Mouse (Mus musculus) forebrain, embryonic 10.5 days (tissue): ENCODE data around the gene Dhx34. TPM values are rescaled to one million over a fixed set of nuclear protein-coding genes. Genes with fewer than 3 reads are reported as not detected.
A peak's percentile ranks its signal among the peaks of the same experiment; 100 is the strongest.

Source experiments
- DNase-seq: peaks from one replicate; pipeline ENCODE4 v3.0.0-alpha.2; 2017; ENCODE audit warnings: low spot score; ENCODE audit errors: extremely low spot score
- H3K27ac ChIP-seq: fragments of 300-500 bp; sonication (generic); 2 replicates; pipeline ENCODE4 v1.5.1; 2016; ENCODE audit warnings: mild to moderate bottlenecking
- H3K27me3 ChIP-seq: fragments of 300-500 bp; sonication (generic); 2 replicates; pipeline ENCODE4 v1.6.1; 2016; ENCODE audit warnings: mild to moderate bottlenecking; ENCODE audit not compliant: poor library complexity, severe bottlenecking
- H3K36me3 ChIP-seq: fragments of 300-500 bp; sonication (generic); replicated peaks from 2 replicates; pipeline ENCODE4 v1.6.1; 2016; ENCODE audit warnings: mild to moderate bottlenecking, moderate library complexity
- H3K4me1 ChIP-seq: fragments of 300-500 bp; sonication (generic); 2 replicates; pipeline ENCODE4 v1.6.1; 2016
- H3K4me3 ChIP-seq: fragments of 300-500 bp; sonication (generic); 2 replicates; pipeline ENCODE4 v1.5.1; 2016; ENCODE audit warnings: mild to moderate bottlenecking, moderate library complexity
- H3K9me3 ChIP-seq: fragments of 300-500 bp; sonication (generic); 2 replicates; pipeline ENCODE4 v1.6.1; 2016; ENCODE audit warnings: mild to moderate bottlenecking, moderate library complexity
- WGBS: fragments of 180-500 bp; shearing (Covaris S2); methylation state at CpG from one replicate; pipeline ENCODE4 v1.1.7; 2016; 5-methylcytosine and 5-hydroxymethylcytosine counted together
- polyA plus RNA-seq: library from polyadenylated mRNA; unstranded; fragments of >200 nt; fragmentation: Nextera tagmentation; extraction: Ambion mirVana; gene quantifications from 2 replicates; pipeline ENCODE4 v1.2.1, GENCODE M21; 2016

The Dhx34 gene
- polyA plus RNA-seq, 1 experiment from 2014 or later = 21.2 TPM

GRCm38 (mm10) chr7:16207076-16207475 lies 14.8 kb downstream of the Dhx34 start:
- H3K27me3 ChIP-seq = no peaks in the 10 kb centered on the region
- no peaks in the 10 kb centered on the region for H3K9me3 ChIP-seq
- WGBS = 89% methylated on average over 7 of the region's 7 CpGs
- DNase-seq = no peak
- H3K4me1 ChIP-seq = no peaks in the 10 kb centered on the region
- H3K27ac ChIP-seq = no peak overlapping the region
- no peak overlapping the region for H3K4me3 ChIP-seq
- H3K36me3 ChIP-seq = peaks cover 92% of the 10 kb centered on the region

GRCm38 (mm10) chr7:16204791-16205190 lies 17.0 kb downstream of the Dhx34 start:
- Histone ChIP-seq H3K27me3 (no peaks in the 10 kb centered on the region), H3K9me3 (no peaks in the 10 kb centered on the region), H3K36me3 (peaks cover 93% of the 10 kb centered on the region), H3K27ac (no peak overlapping the region), H3K4me1 (no peaks in the 10 kb centered on the region), H3K4me3 (no peak overlapping the region)
- no peak for DNase-seq
- 81% methylated on average over 9 of the region's 9 CpGs for WGBS

DNA sequence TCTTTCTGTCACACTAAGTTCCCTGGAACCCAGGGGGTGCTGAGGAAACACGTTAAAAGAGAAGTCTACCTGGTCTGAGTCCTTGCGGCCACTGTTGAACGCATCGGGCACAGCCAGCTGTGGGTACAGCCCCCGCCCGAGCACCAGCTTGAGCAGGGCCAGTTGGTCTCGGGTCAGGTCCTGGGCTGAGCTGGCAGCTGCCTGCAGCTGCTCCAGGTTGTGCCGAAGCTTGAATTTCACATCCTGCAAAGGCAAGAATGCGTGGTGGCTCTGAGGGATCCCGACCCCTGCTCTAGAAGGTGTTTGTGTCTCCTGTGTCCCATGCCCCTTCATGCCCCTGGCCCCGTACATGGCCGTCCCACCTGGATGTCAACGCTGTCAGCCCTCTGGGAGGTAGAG lies 18.3 kb downstream of the Dhx34 start:
- DNase-seq = no peak
- WGBS = 93% methylated on average over 13 of the region's 13 CpGs
- Histone ChIP-seq H3K4me1 (no peaks in the 10 kb centered on the region), H3K36me3 (peaks cover 93% of the 10 kb centered on the region), H3K27me3 (no peaks in the 10 kb centered on the region), H3K4me3 (no peak overlapping the region), H3K9me3 (no peaks in the 10 kb centered on the region), H3K27ac (no peak overlapping the region)

GRCm38 (mm10) chr7:16202756-16203504 lies 18.9 kb downstream of the Dhx34 start:
- no peak for DNase-seq
- no peaks in the 10 kb centered on the region for H3K27me3 ChIP-seq
- no peaks in the 10 kb centered on the region for H3K4me1 ChIP-seq
- no peaks in the 10 kb centered on the region for H3K9me3 ChIP-seq
- peaks cover 95% of the 10 kb centered on the region for H3K36me3 ChIP-seq
- 86% methylated on average over 15 of the region's 15 CpGs for WGBS
- no peak overlapping the region for H3K4me3 ChIP-seq
- no peak overlapping the region for H3K27ac ChIP-seq

- WGBS = 93% methylated on average over 6 of the region's 6 CpGs
- H3K27me3 ChIP-seq = no peaks in the 10 kb centered on the region
- 0 out of 2 replicates have a peak, but pooled peaks cover 4% of the 10 kb centered on the region for H3K4me1 ChIP-seq
- no peak overlapping the region for H3K27ac ChIP-seq
- no peak for DNase-seq
- no peak overlapping the region for H3K4me3 ChIP-seq
- peaks cover 100% of the 10 kb centered on the region for H3K36me3 ChIP-seq
- no peaks in the 10 kb centered on the region for H3K9me3 ChIP-seq
Observed at GRCm38 (mm10) chr7:16201136-16201535, 20.7 kb downstream of the Dhx34 start.

DNA sequence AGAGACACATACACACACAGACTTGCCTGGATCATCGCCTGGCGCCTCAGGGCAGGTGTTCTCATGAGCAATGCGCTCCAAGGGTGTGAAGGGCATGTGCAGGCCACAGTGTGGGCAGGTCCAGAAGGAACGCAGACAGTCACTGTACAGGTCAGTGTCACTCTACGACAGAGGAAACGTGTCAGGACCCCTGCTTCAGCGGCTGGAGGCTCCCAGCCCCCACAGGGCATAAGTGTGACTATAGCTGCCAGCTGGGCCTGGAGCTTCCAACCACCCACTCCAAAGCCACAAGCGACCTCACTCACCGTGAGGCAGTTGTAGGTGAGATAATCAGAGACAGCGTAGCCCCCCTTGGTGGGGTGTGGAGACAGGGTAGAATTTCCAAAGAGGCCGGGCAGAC lies 23.3 kb downstream of the Dhx34 start:
- peaks cover 83% of the 10 kb centered on the region for H3K36me3 ChIP-seq
- 92% methylated on average over 11 of the region's 11 CpGs for WGBS

DNA sequence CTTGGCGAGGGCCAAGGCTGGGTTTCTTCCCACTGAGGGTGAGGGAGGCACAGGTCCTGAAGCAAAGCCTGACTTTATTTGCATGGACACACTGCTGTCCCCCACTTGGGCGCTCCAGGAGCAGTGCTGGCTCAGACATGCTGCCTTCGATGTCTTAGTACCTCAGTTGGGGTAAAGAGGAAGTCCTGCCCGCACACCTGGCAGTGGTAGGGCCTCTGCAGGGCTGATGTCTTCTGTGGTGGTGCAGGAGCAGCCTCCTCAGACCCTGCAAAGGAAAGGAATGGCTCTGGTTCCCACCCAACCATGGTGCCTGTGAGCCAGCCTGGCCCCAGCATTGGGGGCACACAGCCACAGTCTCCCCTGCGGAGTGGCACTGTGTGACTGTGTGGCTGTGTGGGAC lies 24.7 kb downstream of the Dhx34 start:
- Histone ChIP-seq H3K36me3 (peaks cover 70% of the 10 kb centered on the region), H3K27me3 (no peaks in the 10 kb centered on the region), H3K4me3 (no peak overlapping the region), H3K27ac (0 out of 2 replicates have a peak overlapping the region, but pooled peaks have one; percentile 25), H3K4me1 (0 out of 2 replicates have a peak, but pooled peaks cover 4% of the 10 kb centered on the region), H3K9me3 (no peaks in the 10 kb centered on the region)
- no peak for DNase-seq
- WGBS = 83% methylated on average over 5 of the region's 5 CpGs

More for the DNA sequence above, 23.3 kb downstream of the Dhx34 start:
- no peak for DNase-seq
- Histone ChIP-seq H3K9me3 (no peaks in the 10 kb centered on the region), H3K4me3 (no peak overlapping the region), H3K27ac (no peak overlapping the region), H3K4me1 (0 out of 2 replicates have a peak, but pooled peaks cover 4% of the 10 kb centered on the region), H3K27me3 (no peaks in the 10 kb centered on the region)

GRCm38 (mm10) chr7:16196616-16197015 lies 25.2 kb downstream of the Dhx34 start:
- Histone ChIP-seq H3K4me3 (no peak overlapping the region), H3K27ac (no peak overlapping the region), H3K4me1 (0 out of 2 replicates have a peak, but pooled peaks cover 4% of the 10 kb centered on the region), H3K27me3 (no peaks in the 10 kb centered on the region), H3K36me3 (peaks cover 64% of the 10 kb centered on the region), H3K9me3 (no peaks in the 10 kb centered on the region)
- WGBS = 84% methylated on average over 6 of the region's 6 CpGs
- DNase-seq = no peak

- Histone ChIP-seq H3K27me3 (0 out of 2 replicates have a peak, but pooled peaks cover 5% of the 10 kb centered on the region), H3K4me1 (0 out of 2 replicates have a peak, but pooled peaks cover 4% of the 10 kb centered on the region), H3K4me3 (no peak overlapping the region), H3K9me3 (no peaks in the 10 kb centered on the region), H3K27ac (no peak overlapping the region), H3K36me3 (peaks cover 35% of the 10 kb centered on the region)
- no peak for DNase-seq
- 65% methylated on average over 3 of the region's 3 CpGs for WGBS
Observed at GRCm38 (mm10) chr7:16193702-16194101, 28.1 kb downstream of the Dhx34 start.

DNA sequence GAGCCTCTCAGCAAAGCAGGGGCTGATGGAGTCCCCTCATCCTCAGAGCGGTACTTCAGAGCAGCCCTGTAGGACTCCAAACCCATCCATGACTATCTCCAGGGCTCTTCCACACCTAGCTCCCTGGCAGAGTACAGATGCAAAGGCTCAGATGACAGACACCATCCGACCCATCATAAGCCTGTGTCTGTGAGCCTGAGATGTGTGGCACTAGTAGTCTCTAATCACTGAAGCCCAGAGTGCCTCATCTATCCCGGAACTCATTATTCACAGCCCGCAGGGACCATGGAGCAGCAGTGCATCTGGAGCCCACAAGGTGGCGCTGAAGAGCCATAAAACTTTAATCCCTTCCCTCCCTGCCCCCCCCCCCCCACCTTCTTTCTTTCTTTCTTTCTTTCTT lies 29.5 kb downstream of the Dhx34 start:
- H3K4me3 ChIP-seq = no peak overlapping the region
- WGBS = 19% methylated on average over 5 of the region's 5 CpGs
- peak; percentile 67 for DNase-seq
- no peaks in the 10 kb centered on the region for H3K9me3 ChIP-seq
- 0 out of 2 replicates have a peak, but pooled peaks cover 4% of the 10 kb centered on the region for H3K4me1 ChIP-seq
- peaks cover 21% of the 10 kb centered on the region for H3K36me3 ChIP-seq
- 0 out of 2 replicates have a peak, but pooled peaks cover 5% of the 10 kb centered on the region for H3K27me3 ChIP-seq
- H3K27ac ChIP-seq = no peak overlapping the region

DNA sequence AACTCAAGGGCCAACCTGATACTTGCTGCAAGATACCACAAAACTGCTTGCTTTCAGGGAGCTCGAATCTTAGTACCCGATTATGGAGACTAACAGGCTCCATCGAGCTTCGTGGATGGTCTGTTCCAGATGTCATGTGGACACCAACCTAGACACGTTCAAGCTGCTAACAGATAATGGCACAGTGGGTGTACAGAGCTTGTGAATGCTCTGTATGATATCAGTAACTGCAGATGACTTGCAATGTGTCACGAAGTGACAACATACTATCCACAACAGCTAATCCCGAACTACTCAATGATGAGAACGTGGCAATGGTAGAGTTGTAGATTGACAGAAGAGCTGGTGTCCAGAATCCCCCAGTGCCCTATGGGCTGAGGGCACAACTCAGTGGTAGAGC lies 34.3 kb downstream of the Dhx34 start:
- 0 out of 2 replicates have a peak, but pooled peaks cover 5% of the 10 kb centered on the region for H3K27me3 ChIP-seq
- WGBS = 85% methylated on average over 8 of the region's 8 CpGs

GRCm38 (mm10) chr7:16183663-16184062 lies 38.2 kb downstream of the Dhx34 start:
- WGBS = 27% methylated on average over 8 of the region's 8 CpGs
- no peaks in the 10 kb centered on the region for H3K27me3 ChIP-seq
- H3K4me1 ChIP-seq = no peaks in the 10 kb centered on the region
- no peak overlapping the region for H3K4me3 ChIP-seq
- H3K27ac ChIP-seq = no peak overlapping the region
- peak; percentile 34 for DNase-seq
- H3K9me3 ChIP-seq = no peaks in the 10 kb centered on the region
- H3K36me3 ChIP-seq = peaks cover 47% of the 10 kb centered on the region

More for the DNA sequence above, 34.3 kb downstream of the Dhx34 start:
- no peaks in the 10 kb centered on the region for H3K4me1 ChIP-seq
- H3K4me3 ChIP-seq = no peak overlapping the region
- H3K27ac ChIP-seq = no peak overlapping the region
- H3K9me3 ChIP-seq = no peaks in the 10 kb centered on the region
- H3K36me3 ChIP-seq = peaks cover 21% of the 10 kb centered on the region
- DNase-seq = no peak

GRCm38 (mm10) chr7:16178114-16178513 lies 43.7 kb downstream of the Dhx34 start:
- Histone ChIP-seq H3K4me3 (no peak overlapping the region), H3K4me1 (peaks cover 35% of the 10 kb centered on the region), H3K27ac (no peak overlapping the region), H3K9me3 (no peaks in the 10 kb centered on the region), H3K36me3 (peaks cover 39% of the 10 kb centered on the region), H3K27me3 (peaks cover 6% of the 10 kb centered on the region; the same call in 1 of the 2 replicates)
- no peak for DNase-seq
- 83% methylated on average over 4 of the region's 4 CpGs for WGBS
